Mouse (Mus musculus) gastrocnemius, adult 8-10 months (tissue): ENCODE measurements at regions not wholly inside any gene's neighbourhood (a gene's known extent, or its start where the extent isn't known, plus 50 kb on each side); places are given as distances from the start of the nearest gene placed in this dataset.

ENCODE experiments used
- DNase-seq, 2 experiments: peaks; one replicate each; pipeline ENCODE4 v3.0.0; 2022; ENCODE audit warnings: low spot score in 2 of 2

- no peak for DNase-seq
Measured at GRCm38 (mm10) chr6:51094304-51094703, 338.2 kb upstream of the Nfe2l3 start.

DNA sequence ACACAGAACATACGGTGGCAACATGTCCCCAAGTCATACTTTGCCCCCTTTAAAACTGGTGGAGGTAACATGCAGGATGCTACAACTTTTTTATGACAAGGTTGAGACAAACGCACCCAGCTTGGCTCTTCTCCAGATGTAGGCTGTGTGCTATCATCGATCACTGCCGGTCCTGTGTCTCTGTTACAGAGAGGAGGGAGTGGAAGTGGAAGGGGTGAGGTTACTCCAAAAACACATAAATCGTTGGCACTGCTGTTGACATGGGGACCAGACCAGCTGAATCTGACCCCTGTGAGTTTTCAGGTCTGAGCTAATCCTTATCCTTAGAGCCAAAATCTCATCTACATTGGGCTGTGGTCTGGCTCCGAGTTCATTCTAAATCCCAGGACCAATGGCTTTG is 335.0 kb upstream of the Nfe2l3 start:
- DNase-seq, result no peak

DNA sequence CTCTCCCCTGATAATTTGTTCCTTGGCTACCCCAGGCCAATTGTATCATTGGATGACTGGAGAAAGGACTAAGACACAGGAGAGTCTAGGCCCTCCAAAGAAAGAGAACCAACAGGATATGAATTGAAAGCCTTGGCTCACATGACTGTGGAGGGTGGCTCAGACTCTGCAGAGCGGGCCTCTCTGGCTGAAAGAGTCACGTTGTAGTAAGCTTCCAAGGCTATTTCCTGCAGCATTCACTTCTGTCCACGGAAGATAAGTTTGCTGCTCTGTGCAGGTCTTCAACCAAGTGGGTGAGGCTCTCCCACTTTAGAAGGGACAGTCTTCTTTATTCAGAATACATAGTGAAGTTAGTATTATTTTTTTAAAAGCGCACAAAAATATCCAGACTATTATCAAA is 332.1 kb upstream of the Nfe2l3 start:
- DNase-seq, result no peak

GRCm38 (mm10) chr6:51103236-51103635 is 329.2 kb upstream of the Nfe2l3 start:
- DNase-seq, result peak in 1 of 2 experiments; percentile 24

DNA sequence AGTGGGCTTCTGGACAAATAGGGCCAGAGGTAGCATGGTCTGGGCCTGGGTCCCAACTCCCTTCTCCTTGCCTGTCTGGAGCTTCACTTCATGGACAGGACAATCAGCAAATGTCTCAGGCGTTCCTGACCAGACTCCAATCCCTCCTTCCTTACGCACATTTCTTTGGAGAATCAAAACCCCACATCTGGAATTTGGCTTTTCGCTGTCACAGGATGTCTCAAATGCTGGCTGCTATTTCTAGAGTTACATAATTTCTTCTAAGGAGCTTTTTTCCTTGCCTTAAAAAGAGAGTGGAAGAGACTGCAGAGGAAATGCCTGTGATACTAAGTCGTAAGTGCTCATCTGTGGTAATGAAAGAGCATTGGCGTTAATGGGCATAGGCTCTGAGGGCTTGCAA is 328.1 kb upstream of the Nfe2l3 start:
- DNase-seq, result no peak

GRCm38 (mm10) chr6:51108336-51108956 is 324.0 kb upstream of the Nfe2l3 start:
- DNase-seq, result no peak

DNA sequence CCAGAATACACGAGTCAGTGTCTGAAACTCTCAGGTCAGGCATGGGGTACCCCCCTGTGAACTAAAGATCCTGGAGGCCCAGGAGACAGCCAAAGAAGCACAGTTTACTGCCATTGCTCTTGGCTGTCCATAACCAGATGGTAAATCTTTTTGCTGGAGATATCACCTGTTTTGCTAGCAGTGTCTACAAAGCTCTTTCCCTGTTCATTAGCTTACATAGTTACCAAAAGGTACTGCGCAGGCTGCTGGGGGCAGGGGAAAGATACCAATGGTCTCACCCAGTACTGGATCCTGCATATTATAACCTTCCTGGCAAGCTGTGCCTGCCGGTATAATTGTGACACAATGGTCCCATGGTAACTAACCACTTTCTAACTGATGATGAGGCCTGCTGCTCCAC is 321.9 kb upstream of the Nfe2l3 start:
- no peak for DNase-seq

GRCm38 (mm10) chr6:51114604-51115333 is 317.7 kb upstream of the Nfe2l3 start:
- no peak for DNase-seq

DNA sequence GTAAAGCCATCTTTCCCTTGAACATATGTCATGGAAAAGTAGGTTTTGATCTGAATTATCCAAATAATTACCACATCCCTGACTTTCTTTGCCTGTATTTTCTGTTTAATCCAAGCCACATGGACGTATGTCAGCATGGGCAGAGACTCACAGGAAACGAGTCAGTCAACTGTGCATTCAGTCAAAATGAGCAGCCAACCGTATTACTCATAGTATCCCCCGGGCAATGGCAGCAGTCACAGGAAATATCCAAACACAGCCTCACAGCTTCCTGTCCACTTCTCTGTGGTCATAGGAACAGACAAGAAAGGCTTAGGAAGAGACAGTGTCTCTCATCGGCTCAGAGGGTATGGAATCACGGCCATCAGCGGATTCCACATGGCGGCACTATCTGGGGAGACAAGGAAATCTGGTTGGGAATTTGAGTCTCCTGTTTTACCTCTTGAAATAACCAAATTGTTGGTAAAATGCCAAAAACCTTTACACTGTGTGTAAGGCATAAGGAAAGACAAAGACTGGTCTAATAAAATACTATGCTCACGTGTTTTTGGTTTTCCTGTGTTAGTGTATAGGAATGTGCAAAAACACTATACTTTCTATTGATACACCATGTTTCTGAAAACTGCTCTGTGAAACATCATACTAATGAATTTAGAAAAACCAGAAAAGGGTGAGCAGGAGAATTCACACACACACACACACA is 313.5 kb upstream of the Nfe2l3 start:
- no peak for DNase-seq

DNA sequence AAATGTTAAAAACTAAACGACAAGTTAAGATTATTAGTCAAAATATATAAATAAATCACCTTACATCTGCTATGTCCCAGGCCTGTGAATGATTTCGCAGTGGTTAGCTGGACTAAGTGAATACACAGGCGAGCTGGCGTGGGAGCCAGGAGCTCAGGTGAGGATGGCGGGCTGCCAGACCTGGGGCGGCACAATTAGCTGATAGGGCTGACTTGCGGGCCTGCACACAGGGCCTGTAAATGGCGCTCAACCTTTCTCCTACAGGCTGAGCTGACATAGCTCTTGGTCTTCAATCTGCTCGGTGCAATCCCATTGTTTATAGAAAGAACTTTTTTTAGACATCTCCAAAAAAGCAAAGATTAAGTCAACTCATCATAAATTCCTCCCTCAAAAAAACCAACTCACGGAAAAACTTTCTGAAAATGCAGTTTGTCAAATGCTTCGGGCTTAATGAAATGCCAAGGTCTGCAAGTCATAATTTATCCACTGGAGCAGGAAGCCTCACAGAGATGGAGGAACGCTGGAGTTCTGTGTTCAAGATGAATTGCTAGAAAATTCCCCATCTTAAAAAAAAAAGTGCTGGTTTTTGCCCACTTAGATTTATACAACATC is 312.7 kb upstream of the Nfe2l3 start:
- DNase-seq, result no peak

GRCm38 (mm10) chr6:51122941-51123340 is 309.5 kb upstream of the Nfe2l3 start:
- no peak for DNase-seq

GRCm38 (mm10) chr6:51127851-51128250 is 304.6 kb upstream of the Nfe2l3 start:
- no peak for DNase-seq

- DNase-seq, result no peak
Measured at GRCm38 (mm10) chr6:51129096-51129495, 303.4 kb upstream of the Nfe2l3 start.

DNA sequence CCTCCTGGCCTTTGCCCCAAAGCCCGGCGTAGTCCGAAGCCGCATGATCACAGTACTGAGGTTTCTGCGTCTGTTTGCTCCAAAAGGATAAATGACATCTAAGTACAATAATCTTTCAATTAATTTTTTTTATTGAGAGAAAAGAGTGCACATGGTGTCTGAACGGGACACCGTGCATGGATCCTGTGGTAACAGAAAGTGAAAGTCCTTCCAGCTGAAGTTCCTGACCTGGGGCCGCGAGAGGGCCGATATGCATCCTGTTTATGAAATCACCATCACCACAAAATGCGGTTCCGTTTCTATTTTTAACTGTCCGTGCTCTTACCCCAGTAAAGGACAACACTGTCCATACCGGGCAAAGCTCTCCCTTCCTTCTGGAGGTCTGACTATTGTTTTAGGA is 302.9 kb upstream of the Nfe2l3 start:
- DNase-seq, result peak; percentile 27 to 44

- DNase-seq, result no peak
Measured at GRCm38 (mm10) chr6:51144762-51145161, 287.7 kb upstream of the Nfe2l3 start.

DNA sequence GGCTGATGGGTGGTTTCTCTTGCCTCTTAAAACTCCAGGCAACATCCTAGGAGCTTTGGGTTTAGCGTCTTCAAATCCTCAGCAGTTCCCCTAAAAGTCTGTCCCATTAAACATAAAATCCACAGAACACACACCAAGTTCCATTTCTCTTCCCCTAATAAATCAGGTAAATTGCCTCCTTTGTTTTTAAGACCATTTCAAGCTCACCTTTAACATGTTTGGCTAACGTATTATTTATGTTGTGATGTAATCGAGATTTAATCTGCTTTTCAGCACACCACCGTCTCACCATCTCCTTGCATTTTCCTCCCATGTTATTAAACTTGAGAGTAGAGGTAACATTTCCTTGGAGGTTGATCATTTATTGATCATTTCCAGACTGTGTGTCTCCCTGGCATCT is 286.6 kb upstream of the Nfe2l3 start:
- no peak for DNase-seq

- no peak for DNase-seq
Measured at GRCm38 (mm10) chr6:51148821-51149220, 283.6 kb upstream of the Nfe2l3 start.

GRCm38 (mm10) chr6:51150066-51150465 is 282.4 kb upstream of the Nfe2l3 start:
- no peak for DNase-seq

DNA sequence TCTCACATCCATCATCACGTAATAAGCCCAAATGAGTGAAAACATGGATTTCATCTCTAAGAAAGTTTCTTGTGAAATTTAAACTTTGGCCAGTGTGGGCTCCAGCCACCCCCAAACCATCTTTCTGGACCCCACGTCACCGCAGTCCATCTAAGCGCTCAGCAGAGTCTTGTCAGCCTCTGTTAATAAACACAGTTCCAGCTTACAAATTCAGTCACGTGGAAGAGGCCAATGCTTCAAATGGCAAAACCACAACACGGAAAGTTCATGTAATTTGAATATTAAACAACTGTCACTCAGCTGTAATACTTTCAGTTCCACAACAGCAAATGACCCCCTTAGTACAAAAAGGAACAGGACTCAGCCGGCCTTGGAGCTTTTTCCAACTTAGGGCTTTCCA is 282.0 kb upstream of the Nfe2l3 start:
- DNase-seq, result no peak

DNA sequence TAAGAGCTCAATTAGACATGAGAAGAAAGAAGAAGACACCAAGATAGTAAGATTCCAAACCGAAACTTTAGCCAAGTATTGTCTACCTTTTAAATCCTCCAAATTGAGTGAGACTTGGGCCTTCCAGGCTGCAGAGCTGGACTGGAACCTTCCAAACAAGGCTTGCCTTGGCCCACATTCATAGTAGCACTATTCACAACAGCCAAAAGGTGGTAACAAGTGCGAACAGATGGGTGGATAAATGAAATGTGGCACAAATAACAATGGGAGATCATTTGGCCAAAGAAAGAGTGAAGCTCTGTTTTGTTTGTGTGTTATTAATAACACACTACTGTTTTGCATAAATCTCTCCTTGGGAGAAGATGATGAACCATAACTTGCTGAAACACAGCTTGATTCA is 281.6 kb upstream of the Nfe2l3 start:
- DNase-seq, result no peak

GRCm38 (mm10) chr6:51156836-51157370 is 275.6 kb upstream of the Nfe2l3 start:
- DNase-seq, result no peak

- no peak for DNase-seq
Measured at GRCm38 (mm10) chr6:51161149-51161548, 271.3 kb upstream of the Nfe2l3 start.
